Mouse (Mus musculus) retina, adult 2 months (tissue): ENCODE measurements at regions not wholly inside any gene's neighbourhood (a gene's known extent, or its start where the extent isn't known, plus 50 kb on each side); places are given as distances from the start of the nearest gene placed in this dataset.
A peak's percentile ranks its signal among the peaks of the same experiment; 100 is the strongest.
"Not testable (repeated sequence)": the region's sequence is repeated elsewhere in the genome, so short reads cannot be mapped to it uniquely, and the experiment has no call there.

Source experiments
- DNase-seq: peaks from one replicate; pipeline ENCODE4 v3.0.0-alpha.2; 2012; ENCODE audit warnings: low read depth, low spot score

DNA sequence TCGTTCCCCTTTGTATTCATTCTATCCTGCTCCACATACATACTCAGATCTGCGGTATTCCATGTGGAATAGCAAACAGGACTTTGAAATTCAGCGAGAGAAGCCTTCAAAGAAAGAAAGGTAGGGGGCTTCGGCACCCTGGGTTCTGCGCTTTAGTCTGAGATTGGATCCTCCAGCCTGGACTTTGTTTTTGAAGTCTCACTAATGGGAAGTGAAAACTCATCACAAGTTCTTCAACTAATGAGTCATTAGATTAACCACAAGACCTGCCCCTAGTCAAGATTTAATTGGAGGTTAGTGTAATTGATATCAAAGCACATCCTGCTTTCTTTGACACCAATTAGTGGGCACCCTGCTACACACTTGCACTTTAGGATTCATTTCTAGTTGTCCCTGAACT is 492.5 kb upstream of the Zfp960 start:
- no peak for DNase-seq

DNA sequence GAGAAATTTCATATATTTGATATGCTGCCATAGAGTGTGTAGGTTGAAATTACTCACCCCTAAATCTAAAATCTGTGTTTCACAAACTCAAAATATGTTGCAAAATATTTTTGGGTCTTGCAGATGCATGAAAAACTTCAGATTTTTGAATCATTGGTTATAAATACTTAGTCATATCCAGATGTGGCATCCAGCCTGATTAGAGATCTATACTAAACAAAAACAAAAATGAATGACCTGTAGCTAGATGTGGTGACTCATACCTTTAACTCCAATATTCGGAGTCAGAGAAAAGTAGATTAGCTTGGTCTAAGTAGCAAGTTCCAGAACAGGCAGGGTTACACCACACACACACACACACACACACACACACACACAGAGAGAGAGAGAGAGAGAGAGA is 475.1 kb upstream of the Zfp960 start:
- DNase-seq = no peak

DNA sequence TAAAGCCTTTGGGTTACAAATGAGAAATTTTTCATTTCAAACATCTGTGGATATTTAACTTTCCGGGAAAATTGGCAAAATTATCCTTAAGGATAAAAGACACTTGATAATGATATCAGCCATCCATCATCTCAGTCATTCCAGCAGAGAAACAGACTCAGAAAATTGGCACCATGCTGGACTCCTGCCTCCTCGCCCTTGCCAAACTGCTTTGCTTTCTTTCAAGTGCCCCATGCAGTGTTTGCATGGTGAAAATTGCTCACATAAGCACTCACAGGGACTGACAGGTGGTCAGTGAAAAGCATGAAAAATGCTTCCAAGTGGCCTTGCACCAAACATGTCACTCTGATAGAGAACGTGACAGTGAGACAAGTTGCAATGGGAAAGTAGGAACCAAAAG is 464.2 kb upstream of the Zfp960 start:
- DNase-seq = no peak

DNA sequence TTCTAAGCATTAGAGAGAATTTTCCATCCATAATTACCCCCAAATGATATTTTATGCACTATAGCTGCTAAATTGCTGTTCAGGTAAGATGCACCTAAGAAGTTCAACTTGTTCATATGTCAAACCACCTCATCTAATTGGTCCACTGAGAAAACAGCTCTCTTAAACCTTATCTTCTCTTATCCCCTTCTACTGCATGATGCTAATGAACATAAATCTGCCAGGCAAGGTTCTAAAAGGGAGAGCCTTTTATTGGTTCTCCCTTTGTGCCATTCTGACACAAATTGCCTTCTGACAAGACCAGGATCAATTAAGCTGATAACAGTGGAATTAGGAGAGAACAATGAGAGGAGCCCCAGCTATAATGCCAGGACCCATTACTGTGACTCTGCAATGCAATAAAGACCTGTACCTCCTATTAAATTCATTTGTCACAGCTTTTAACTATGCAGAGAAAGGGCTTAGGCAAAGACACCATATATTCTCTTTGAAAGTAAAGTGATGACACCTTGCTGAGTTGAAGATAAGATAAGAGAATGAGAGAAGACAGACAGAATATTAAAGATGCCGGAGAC is 451.4 kb upstream of the Zfp960 start:
- DNase-seq = no peak

DNA sequence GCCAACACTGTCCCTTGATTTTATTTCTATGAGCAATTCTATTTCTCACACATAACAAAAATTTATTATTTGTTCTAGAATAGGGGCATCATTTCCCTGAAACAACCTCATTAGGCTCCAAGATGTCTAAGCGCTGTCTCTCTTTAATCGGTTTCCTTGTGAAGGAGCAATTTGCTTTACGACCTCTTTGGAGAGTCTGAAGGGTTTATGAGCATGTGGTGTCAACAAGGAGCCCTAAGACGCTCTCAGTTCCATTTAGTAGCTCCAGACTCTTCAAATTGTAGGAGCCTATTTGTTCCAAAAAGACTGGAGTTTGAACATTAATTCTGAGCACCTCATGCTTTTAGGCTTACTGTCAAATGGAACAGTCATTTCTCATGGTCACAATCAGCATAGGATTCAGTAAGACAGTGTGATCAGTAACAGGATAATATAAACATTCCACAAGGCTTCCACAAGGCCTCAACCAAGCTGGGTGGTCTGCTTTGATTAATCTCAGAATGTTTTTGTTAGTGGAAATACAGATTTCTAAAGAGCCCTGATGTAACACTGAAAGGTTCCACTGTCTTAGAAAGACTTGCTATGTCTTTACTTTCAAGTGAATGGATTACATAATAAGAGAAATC is 441.9 kb upstream of the Zfp960 start:
- no peak for DNase-seq

DNA sequence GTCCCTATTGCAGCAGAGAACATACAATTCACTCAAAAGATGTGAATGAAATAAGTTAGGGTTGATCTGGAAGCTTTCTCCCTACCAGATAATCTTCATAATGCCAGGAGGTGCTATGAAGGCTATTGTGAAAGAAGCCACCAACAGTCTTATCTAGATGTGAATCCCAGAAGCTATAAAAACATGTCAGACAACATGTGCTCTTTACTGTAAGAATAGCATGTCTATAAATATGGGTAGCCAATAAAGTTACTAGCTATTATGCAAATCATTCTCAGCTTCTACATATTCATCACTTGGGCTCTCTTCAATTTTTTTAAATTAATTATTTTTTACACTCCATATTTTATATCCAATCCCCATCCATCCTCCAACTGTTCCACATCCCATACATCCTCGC is 434.1 kb upstream of the Zfp960 start:
- DNase-seq = no peak

DNA sequence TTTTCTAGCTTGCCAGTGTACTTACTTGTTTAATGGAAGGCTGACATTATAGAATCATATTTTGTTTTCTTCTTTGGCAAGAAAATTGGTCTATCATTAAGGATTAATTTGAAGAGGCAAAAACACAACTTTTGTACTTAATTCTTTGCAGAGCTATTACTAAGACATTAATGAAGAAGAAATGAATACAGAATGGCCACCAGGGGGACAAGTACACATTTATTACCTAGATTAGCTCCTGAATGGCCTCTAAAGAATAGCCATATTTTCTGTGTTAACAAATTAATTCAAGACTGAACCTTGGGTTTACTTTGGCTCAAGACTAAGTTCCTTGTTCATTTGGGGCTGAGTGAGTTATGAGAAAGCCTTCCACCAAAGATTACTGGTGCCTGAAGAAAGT is 430.5 kb upstream of the Zfp960 start:
- no peak for DNase-seq

DNA sequence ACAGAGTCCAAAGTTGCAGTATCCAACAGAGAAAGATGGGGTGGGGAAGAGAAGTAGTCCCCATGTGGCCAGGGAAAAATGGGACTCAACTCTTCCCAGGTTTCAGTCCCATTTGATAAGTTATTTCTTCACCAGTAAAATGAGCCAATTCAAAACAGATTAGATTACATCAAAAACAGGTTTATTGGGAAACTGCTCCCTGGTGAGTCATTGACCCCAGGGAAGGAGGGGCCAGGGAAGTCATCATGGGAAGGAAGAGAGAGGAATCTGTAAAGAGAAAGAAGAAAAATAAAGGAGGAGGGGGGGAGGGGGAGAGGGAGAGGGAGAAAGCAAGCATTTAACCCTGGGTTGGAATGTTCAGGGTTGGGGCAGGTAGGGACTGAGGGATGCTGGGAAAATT is 426.4 kb upstream of the Zfp960 start:
- no peak for DNase-seq

DNA sequence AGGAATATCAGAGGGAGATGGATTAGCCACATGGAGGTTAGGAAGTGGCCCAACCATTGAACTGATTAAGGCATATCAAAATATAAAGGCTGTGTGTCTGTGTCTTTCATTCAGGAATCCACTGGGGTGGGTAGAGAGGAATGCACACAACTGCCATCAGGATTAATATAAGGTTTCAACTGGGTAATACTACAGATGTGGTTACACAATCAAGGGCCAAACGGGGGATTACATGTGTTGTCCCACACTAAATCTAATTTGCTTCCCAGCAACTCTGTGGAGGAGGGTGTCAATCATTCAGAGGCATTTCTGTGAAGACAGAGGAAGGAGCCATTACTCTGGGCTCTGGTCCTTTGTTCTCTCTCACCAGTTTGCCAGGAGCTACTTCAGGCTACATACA is 416.0 kb upstream of the Zfp960 start:
- DNase-seq = no peak

DNA sequence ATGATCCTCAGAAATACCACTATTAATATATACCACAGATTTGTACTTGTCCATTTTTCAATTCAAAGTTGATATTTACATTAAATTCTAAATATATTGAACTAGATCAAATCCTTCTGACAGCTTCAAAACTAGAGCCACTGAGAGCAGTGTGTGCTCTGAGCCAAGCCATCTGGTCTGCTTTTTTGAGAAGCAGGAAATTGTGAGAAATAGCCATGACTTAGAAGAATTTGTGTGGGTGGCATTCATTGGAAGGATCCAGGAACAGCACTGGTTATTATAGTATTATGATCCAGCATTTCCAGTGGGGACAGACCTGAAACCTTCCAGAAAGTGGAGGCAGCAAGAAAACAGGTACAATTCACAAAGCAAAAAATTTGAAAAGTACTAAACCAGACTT is 398.7 kb upstream of the Zfp960 start:
- DNase-seq = no peak

DNA sequence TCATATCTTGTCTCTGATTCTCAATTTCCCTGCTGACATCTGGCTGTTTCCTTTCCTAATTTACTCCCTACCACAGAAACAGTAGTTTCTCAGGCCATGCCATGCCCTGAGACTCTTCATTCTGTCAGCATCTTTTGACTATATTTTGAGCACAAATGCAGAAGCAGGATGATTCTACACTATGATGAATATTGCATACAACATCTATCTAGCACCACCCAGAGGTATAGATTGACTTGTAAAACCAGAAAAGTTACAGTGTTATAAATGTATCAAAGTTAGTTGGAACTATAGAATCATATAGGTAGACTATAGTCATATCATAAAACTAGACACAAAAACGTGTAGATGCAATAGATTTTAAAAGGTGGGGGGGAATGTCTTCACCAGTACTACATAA is 396.3 kb upstream of the Zfp960 start:
- no peak for DNase-seq

DNA sequence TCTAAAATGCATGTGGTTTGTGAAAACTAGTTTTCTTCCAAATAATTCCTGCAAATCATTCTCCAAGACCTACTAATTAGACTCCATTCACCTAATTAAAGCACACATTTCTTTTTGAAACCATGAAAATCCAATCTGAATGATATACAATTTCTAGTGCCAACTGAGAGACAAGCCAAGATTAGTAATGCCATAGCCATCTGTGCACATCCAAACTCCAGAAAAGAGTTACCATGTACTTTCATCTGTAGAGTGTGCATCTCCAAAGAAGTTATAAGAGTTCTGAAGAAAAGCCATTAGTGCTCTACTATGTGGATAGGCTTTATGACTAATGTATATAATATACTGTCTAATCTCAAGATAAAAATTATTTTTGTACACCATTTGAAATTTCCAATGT is 359.7 kb upstream of the Zfp960 start:
- no peak for DNase-seq

DNA sequence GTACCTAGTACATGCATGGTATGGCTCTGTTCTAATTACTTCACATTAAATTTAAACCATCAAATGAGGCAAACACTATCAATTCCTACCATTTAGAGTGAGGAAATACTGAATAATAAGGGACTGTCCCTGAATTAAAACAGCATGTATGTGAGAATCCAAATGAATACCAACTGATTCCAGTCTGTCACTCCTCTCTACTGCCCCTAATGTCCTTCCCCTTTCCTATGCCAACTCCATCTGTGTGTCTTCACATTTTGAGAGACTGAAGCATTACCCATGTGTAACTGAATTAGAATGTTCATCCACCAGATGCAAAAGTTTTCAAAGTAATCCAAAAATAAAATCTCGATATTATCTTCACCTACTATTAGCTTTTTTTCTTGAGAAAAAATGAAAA is 358.0 kb upstream of the Zfp960 start:
- DNase-seq = no peak

DNA sequence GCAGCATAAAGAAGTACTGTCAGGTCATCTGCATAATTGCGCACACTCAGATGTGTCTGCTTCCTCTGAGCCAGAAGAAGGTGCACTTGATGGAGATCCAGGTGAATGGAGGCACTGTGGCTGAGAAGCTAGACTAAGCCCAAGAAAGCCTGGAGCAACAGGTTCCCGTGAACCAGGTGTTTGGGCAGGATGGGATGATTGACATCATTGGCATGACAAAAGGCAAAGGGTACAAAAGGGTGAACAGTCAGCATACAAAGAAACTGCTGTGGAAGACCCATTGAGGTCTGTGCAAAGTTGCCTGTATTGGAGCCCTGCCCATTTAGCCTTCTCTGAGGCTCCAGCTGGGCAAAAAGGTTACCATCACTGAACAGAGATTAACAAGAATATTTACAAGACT is 337.0 kb upstream of the Zfp960 start:
- DNase-seq = no peak

DNA sequence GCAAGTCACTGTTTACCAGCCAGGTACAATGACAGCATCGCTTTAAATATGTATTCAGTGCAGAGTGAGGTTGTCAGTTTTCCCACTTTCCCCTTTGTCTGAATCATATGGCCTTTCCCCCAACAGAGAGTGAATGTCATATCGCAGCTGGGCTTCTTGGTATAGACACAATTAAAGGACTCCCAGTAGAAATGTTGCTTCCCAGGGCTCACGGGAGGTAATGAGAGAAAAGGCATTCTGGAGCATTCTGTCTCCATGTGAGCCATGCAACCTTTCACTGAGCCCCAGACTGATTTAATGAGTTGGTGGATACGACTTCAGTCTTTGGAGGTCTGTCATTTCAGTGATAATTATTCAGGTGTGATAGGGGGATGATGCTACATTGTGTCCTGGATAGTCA is 310.8 kb upstream of the Zfp960 start:
- no peak for DNase-seq

DNA sequence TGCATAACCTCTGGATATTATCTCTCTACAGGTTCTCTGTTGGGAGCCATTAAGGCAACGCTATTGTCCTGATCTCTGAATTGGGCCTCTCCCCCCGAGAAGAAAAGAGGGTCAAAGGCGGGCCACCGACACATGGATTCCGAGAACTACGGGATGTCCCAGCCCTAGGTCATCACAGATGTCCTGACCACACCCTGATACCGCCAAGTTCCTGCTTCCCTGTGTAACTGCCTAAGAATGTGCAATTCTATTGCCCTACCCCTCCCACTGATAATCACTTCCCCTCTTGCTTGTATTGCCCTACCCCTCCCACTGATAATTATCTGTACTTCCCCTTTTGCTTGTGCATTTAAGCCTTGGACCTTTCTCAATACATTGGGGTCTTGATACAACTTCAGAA is 293.3 kb upstream of the Zfp960 start:
- DNase-seq = not testable (repeated sequence)

DNA sequence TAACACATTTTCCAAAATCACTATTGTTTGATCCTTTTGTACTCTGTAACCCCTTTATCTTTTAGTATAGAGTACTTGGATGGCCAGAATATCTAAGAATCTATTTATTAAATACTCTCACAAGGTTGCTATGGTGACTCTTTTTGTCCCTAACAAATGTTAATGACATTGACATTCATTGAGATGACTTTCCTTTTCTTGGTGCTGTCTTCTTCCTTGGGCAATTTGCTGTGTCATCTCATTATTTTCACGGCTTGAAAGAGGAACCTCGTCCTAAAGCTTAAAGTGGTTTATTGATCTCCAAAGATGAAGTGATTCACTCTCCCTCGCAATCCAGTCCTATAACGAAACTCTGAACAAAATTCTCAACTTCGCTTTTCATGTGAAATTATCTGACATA is 265.6 kb upstream of the Zfp960 start:
- no peak for DNase-seq

DNA sequence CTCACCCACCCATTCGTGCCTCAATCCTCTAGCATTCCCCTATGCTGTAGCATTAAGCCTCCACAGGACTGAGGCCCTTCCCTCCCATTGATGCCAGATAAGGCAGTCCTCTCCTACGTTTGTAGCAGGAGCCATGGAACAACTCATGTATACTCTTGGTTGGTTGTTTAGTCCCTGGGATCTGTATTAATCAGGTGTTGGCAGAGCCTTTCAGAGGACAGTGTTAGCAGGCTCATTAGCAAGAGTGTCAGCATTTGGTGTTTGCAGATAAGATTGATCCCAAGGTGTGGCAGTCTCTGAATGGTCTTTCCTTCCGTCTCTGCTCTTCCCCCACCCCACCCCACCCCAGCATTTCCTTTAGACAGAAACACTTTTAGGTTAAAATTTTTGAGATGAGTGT is 258.9 kb upstream of the Zfp960 start:
- no peak for DNase-seq

DNA sequence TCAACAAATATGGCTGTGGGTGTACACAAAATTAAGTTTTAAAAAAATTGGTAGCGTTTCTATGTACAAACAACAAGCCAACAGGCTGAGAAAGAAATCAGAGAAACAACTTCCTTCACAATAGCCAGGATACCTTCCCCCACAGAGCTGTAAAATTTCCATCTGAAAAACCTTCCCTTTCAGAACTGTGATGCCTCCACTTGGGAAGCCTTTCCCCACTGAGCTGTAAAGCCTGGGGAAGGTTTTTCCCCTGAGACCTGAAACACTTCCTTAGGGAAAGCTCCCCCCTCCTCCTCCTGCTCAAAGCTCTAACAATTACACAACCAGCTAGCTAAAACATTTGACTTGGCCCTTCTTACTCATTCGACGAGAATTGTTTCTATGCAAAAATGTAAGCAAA is 245.5 kb upstream of the Zfp960 start:
- no peak for DNase-seq

DNA sequence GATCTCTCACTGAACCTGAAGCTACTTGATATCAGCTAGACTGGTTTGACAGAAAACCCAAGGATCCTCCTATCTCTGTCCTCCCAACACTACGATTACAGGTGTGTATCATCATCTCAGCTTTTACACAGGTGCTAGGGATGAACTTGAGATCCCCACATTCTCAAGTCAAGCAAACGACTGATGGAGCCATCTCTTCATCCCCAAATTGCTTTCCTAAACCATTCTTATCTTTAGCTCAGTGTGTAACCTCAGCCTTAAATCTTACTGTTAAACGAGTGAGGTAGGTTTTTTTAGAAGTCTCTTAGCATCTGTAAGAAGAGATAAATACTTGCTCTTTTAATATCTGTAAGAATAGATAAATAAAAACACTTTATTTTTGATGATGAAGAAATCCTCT is 242.2 kb upstream of the Zfp960 start:
- no peak for DNase-seq

DNA sequence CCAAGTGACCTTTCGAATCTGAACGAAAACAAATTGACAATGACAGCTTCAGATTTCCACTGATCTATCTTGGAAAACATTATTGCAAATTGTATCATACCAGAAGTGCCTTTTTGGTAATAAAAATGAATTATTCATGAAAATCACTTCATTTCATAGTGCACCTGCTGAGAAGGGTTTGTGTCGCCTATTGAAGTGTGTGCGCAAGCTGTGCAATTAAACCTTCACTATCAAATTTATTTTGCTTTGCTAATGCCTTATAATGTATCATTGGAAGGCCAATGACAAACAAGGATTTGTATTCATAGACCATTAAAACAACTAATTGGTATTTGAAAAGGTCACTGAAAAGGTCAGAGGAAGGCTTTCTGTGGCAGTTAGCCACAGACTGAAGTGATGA is 224.8 kb upstream of the Zfp960 start:
- no peak for DNase-seq

DNA sequence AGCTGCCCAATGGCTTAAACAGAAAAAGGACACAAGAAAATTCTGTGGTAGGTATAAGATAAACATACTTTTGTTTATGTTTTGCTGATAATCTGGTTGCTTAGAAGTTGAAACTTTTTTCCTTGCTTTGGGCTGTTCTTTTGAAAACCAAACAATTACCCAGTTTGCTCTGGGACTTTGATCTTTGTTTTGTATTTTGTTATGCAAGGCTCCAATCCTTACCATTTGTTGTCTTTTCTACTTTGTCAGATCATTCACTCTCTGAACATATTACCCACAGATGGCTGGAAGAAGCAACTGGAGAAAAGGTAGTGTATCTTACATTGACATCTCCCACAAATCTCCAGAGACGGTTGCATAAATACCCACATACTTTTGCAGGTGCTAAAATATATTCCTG is 203.1 kb upstream of the Zfp960 start:
- DNase-seq = no peak

DNA sequence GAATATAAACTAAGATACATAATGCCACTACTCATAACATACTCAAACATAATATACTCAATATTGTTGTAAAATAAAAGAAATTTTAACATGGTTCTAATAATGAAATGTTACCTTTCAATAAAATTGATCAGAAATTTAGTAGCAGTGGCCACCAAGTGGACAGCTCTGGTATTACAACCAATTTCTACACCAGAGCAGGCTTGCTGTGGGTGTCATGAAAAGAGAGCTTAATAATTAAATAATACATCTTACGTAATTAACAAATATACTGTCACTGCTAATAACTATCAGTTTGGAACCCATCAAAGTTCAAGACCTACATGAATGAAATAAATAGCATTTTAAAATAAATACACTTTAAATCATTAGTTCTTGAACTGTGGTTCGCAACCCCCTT is 163.1 kb upstream of the Zfp960 start:
- DNase-seq = peak; percentile 6

DNA sequence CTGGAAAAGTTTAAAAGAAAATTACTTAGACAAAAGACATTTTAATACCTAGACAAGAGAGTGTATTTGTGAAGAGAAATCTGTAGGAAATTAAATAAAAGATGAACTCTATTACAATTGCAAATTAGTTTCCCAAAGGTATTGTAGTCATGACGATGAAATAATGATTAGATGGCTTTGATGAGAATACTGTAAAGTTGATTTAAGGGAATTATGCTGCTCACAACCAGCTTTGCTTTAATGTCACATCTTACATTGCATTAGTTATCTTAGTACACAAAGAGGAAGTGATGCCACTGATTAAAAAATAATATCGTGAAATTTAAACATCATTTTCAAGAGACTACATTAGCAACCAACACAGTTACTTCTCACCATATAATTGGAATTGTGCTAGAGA is 145.7 kb upstream of the Zfp960 start:
- no peak for DNase-seq
